Mouse (Mus musculus) layer of hippocampus, postnatal 25 days (tissue): Measurements from ENCODE around the gene Dysf. TPM values are rescaled to one million over a fixed set of nuclear protein-coding genes. Genes with fewer than 3 reads are reported as not detected.

Experiments used
- DNase-seq, 2 experiments: peaks; one replicate each; pipeline ENCODE4 v3.0.0; 2022; ENCODE audit warnings: mixed read lengths in 2 of 2, low spot score in 1 of 2; ENCODE audit errors: extremely low spot score in 1 of 2
- total RNA-seq, 2 experiments: library from RNA; stranded (reverse); gene quantifications; 2 replicates each; pipeline ENCODE4 v1.2.3; 2021

The Dysf gene
- total RNA-seq, 2 experiments from 2014 or later = 1.1 to 3.5 TPM

GRCm38 (mm10) chr6:84148470-84148869 is 140.1 kb downstream of the Dysf start:
- no peak for DNase-seq

- no peak for DNase-seq
Observed at GRCm38 (mm10) chr6:84154508-84154907, 146.1 kb downstream of the Dysf start.

DNA sequence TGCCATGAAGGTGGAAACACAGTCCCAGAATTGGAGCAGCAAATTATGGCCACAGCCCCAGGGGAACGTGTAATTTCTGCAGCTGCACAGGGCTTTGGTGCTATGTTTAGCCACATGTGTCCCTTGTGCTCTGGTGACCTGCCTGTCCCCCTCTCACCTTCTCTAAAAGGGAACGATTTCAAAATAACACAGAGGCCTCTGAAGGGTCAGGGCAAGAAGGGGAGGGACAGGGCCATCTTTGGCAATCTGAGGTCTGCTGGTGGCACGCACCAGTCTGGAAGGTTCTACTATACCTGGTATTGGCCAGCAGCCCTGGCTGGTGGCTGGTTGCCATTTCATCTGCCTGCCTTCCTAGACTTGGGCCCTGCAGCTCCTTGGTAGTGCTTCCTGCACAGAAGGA is 147.4 kb downstream of the Dysf start:
- DNase-seq = no peak

GRCm38 (mm10) chr6:84156481-84157025 is 148.2 kb downstream of the Dysf start:
- DNase-seq = no peak

- no peak for DNase-seq
Observed at GRCm38 (mm10) chr6:84159046-84159445, 150.7 kb downstream of the Dysf start.

DNA sequence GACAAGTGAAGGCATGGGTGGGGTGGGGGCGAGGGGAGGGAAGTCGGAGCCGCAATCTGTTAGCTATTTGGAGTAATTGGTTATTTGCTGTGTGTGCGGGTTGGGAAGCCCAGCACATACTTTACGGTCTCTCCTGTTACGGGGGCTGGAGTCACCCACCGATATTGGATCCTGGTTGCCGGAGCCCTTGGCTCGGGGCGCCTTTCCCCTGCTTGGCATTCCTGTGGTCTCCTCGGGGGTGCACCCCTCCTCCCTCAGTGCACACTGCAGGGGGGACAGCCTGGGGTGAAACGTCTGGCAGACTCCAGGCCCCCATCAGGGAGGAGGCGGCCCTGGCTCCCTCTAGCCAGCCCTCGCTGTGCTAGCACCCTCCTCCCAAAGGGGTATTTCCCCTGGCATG is 159.2 kb downstream of the Dysf start:
- DNase-seq = no peak

DNA sequence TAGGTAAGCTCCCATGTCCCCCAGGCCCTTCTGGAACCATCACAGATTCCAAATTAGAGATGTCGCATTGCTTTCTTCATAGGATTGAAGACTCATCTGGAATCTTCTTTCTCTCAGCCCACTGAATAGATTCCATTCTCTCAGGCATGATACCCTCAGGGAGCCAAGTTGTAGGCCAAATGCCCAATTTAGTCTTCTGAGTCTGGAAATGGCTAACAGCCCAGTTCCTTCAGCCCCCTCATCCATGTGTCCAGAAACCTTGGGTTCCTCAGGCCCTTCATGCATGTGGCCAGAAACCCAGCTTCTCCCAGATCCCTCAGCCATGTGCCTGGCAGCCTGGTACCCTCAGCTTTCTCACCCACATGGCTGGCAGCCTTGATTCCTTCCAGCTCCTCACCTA is 160.2 kb downstream of the Dysf start:
- no peak for DNase-seq

GRCm38 (mm10) chr6:84173626-84174025 is 165.2 kb downstream of the Dysf start:
- no peak for DNase-seq

DNA sequence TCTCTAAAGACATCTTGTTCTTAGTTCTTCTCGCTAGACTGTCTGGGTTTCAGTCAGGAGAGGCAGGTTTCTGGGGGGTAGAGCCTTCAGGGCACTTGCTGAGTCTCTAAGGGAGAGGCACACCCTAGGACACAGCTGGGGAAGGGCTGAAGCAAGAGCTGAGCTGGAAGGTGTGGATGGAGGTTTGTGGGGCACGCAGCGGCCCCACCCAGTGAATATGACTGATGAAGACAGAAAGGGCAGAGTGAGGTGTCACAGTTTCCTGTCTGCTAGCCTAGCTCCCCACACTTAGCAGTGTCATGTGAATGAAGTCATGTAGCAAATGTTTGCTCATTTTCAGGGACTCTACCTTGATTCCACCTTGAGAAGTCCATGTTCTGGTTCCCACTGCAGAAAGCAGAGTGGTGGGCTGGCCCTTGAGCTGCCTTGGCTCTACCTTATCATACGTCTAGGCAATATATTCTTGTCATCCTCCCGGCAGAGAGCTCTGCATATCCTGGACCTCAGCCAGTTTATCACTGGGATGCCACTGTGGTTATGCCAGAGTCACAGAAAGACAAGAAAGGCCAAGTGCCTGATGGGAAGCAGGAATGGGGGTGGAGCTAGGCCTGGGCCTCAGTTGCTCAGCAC is 170.5 kb downstream of the Dysf start:
- no peak for DNase-seq

- DNase-seq = no peak
Observed at GRCm38 (mm10) chr6:84181452-84181851, 173.1 kb downstream of the Dysf start.

- no peak for DNase-seq
Observed at GRCm38 (mm10) chr6:84191656-84192250, 183.4 kb downstream of the Dysf start.

GRCm38 (mm10) chr6:84196511-84196910 is 188.1 kb downstream of the Dysf start:
- DNase-seq = no peak

DNA sequence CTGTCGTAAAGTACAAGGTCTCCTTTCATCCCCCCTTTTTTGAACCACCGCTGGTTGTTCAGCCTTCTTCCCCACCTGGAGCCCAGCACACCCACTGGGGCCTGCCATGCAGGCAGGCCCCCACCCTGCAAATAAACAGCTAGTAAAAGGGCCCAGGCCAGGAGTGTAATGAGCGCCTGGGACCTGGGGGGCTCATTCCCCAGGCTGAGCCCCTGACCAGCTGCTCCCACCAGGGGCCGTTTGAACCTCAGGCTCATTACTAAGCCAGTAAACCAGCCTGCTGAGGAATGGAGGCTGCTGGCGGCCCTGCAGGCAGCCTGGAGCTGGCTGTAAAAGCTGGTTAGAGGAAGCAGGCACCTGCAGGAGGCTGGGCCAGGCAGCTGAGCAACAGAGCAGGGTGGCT is 189.4 kb downstream of the Dysf start:
- DNase-seq = no peak

DNA sequence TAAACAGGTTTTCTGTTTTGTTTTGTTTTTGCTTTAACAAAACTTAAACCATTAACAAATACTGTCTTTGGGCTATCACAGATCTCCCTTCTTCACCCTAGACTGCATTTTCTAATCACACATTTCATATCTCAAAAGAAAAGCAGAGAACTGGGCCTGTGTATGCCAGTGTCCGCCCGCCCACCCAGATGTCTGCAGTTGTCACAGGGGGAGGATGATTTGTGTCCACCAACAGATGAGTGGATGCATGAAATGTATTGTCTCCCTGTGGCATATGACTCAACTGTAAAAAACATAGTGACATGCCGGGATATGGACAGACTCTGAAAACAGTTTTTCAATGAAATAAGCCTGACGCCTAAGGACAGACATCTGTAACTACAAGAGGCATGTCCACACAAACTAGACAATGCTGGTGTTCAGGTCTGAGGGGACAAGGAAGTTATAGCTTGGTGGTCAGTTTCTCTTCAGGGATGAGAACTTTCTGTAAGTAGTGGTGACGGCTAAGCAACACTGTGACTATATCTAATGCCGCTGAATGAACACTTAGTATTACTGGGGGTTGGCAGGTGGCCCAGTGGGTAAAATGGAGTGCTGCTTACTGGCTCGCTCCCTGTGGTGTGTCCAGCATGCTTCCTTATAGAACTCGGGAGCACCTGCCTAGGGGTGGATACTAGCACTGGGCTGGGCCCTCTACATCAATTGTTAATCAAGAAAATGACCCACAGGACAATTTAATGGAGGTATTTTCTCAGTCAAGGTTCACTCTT is 193.5 kb downstream of the Dysf start:
- no peak for DNase-seq

- no peak for DNase-seq
Observed at GRCm38 (mm10) chr6:84205611-84206010, 197.2 kb downstream of the Dysf start.

DNA sequence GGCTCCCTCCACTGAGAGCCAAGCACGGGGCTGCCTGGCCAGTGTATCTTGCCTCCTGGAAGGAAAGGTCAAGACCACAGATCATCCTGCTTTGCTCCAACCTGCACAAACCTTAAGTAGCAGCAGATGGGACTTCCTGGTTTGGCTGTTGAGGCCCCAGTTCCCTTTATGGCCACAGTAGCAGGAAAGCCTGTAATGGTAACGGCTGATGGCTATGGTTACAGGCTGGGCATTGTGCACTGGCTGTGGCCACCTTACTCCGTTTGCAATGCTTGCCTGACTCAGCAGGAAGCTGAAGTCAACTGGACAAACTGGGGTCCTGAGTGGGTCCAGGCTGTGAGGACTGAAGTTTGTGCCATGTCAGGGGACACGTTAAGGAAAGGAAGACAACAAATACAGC is 200.2 kb downstream of the Dysf start:
- no peak for DNase-seq

DNA sequence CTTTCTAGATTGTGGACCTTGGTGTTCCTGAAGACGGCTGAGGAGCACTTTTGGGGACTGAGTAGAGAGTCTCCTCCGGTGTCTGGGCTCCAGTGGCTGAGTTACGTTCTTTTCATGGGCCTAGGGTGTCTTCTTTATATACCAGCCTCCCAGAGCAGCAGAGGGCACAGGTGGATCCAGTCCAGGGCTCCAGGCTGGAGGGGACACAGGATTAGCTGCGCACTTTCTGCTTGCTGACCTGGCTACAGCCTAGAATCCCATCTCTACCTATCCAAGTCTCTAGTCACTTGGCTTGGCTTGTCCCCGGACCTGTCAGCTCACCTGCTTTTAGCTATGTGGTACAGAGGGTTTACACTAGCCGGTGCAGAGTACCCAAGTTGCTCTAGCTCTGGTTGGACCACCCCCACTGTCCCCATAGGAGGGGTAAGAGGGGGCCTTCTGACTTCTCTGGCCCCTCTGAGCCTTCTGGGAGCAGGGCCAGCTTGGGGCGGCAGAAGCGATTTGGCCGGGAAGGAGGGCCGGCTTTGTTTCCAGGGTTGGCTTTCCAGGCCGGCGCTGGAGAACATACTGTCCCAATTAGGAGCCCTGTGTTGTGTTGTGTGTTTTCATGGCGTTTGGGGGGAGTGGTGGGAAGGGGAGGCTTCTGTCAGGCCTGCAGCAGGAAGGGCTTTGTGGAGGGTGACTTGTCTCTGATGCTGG is 201.5 kb downstream of the Dysf start:
- no peak for DNase-seq

DNA sequence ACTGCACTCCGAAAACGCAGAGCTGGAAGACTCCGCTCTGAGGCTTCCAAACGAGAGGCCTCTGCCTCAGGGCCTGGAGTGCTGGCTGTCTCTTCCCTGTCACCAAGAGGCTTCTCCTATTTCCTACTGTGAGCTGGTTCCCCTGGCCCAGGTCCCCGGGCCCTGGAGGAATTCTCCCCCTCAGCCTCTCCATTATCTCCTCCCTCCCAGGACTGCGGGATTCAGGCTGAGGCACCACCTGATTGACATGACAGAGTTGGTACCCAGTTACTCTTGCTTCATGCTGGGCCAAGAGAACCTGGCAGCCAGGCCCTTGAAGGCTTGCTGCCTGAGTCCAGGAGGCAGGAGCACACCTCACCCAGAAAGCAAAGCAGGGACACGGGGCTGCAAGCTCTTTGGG is 203.1 kb downstream of the Dysf start:
- DNase-seq = no peak

DNA sequence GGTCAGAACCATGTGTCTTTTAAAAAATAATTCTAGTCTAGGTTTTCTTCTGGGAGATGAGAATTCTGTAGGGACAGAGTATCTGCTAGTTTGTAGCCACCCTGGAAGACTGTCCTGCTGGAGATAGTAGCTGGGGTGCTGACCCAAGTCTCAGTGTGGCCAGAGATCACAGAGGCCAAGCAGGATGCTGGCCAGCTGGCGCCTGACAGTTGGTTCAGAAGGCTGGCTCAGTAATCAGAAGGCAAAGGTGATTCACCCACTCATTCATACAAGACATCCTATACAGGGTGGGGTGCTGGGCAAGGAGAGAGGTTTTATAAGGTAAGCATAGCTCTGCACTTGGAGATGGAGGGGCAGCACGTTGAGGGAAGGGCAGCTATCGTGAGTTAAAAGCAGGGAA is 204.7 kb downstream of the Dysf start:
- DNase-seq = no peak

- DNase-seq = no peak
Observed at GRCm38 (mm10) chr6:84217216-84217933, 209.0 kb downstream of the Dysf start.
